Mouse (Mus musculus): ENCODE data around the gene Uhrf1bp1l.
"Not testable (repeated sequence)": the region's sequence is repeated elsewhere in the genome, so short reads cannot be mapped to it uniquely, and the experiment has no call there.

Gene Uhrf1bp1l

DNA sequence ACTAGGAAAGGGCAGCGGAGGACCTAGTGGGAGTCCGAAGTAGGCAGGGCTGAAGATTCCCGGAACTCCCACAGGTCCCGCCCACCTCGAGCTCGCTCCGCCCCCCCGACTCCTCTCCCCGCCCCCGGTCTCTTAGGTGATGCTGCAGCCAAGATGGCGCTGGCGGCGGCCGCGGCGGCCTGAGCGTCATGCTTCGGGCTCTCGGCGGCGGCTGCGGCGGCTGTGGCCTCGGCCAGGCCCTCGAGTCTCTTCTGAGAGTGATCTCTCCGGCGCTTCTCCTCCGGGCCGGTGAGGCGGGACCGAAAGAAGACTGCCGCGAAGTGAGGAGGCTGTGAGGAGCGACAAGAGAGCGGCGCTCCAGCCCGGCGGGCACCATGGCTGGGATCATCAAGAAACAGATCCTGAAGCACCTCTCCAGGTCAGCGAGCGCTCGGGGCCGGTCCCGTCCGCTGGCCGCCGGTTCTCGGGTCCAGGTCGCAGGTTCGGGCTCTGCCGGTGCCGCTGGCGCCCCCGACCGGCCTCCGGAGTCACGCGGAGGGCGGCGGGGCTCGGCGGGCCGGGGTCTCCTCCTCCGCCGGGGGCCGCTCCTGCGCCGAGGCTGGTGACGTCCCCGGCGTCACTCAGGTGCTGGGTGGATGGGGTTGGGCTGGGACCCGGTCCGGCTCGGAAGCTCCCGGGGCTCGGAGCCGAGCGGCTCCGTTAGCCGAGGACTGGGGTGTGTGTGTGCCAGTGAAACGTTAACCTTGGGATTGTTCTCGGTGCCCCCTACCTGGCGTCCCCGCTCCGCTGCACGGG is at the start of gene Uhrf1bp1l:
Gene Uhrf1bp1l, plus strand, starts transcription at position 121 of the 795 bp plus-strand sequence.
- DNase-seq (ENCODE audit: low spot score in 2 of 2) = peak; percentile 81 to 85

DNA sequence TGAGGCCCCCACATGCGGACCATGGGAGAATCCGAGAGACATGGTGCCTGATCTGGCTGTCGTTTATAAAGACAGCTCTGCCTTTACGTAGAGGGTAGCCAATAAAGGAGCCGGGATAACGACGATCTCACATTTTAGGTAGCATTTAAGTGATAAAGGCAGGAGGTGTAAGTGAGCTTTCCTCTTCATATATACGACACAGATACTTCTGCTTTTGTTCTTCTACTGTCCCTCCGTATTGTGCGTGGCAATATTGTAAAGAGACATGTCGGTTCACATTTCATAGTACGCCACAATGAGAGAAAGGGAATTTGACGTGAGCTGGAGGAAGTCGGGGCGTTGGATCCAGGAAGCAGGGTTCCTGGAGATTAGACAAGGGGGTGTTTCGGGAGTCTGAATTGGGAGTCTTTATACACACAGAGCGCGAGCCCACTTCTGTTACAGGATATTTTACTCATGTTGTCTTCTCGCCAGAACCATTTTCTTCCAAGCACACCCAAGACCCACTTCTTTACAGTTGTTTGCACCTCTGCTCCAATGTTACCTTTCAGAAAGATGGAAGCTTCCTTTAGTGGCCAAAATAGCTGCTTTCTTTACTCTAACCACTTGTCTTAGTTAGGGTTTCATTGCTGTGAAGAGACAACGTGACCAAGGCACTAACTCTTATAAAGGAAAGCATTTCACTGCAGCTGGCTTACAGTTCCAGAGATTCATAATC is 49.4 kb upstream of the Uhrf1bp1l start:
- DNase-seq (ENCODE audit: low spot score in 2 of 2) = no peak

DNA sequence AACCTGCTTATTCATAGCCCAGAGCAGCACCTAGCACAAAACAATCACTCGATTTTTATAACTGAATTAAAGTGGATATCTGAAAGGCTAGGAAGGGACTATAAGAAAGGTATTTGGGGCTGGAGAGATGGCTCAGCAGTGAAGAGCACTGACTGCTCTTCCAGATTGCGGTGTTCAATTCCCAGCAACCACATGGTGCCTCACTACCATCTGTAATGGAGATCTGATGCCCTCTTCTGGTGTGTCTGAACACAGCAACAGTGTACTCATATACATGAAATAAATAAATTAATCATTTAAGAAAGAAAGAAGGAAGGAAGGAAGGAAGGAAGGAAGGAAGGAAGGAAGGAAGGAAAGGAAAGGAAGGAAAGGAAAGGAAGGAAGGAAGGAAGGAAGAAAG is 48.5 kb upstream of the Uhrf1bp1l start:
- DNase-seq (ENCODE audit: low spot score in 2 of 2) = not testable (repeated sequence)

DNA sequence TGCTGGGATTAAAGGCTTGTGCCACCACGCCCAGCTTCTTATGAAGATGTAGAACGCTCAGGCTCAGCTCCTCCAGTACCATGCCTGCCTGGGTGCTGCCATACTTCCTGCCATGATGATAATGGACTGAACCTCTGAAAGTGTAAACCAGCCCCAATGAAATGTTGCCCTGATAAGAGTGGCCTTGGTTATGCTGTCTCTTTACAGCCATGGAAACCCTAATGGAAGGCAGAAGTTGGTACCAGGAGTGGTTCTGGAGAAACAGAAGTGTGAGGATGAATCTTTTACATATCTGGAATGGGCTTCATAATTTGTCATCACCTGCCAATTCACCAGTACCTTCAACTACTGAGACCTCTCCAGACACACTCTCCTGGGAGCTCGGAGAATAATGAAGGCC is 46.8 kb upstream of the Uhrf1bp1l start:
- no peak for DNase-seq (ENCODE audit: low spot score in 2 of 2)

DNA sequence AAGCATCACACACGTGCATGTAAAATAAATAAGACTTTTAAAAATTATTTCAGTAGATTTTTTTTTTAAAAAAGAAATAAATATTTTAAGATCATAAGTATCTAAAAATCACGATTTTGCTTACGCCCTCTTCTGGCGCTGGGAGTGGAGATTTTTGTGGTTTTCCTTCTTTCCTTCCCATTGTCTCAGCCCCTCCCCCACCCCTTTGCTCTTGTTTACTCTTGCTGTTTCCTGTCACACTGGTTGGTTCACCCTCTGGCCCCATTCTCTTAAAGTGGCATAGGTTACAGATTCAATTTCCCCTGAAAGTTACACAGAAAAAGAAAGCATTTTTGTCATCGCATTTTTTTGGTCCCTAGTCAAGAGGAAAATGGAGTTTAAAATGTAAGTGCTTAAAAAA is 41.7 kb upstream of the Uhrf1bp1l start:
- no peak for DNase-seq (ENCODE audit: low spot score in 2 of 2)

DNA sequence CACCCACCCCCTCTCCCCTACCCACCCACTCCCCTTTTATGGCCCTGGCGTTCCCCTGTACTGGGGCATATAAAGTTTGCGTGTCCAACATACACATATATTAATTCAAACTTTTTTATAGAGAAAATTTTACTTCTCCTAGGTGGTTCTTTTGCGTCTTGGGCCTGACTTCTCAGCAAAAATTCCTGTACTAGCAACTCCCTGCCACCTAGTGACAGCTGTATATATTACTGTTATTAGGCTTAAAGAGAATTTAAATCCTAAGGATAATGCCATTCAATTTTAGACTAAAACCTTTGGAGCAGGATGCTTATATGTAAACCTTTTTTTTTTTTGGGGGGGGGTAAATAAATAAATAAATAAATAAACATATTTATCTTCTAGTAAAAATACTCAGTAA is 37.4 kb upstream of the Uhrf1bp1l start:
- DNase-seq (ENCODE audit: low spot score in 2 of 2) = no peak

- DNase-seq (ENCODE audit: low spot score in 2 of 2) = no peak
Measured at GRCm38 (mm10) chr10:89708720-89709119, 36.1 kb upstream of the Uhrf1bp1l start.

DNA sequence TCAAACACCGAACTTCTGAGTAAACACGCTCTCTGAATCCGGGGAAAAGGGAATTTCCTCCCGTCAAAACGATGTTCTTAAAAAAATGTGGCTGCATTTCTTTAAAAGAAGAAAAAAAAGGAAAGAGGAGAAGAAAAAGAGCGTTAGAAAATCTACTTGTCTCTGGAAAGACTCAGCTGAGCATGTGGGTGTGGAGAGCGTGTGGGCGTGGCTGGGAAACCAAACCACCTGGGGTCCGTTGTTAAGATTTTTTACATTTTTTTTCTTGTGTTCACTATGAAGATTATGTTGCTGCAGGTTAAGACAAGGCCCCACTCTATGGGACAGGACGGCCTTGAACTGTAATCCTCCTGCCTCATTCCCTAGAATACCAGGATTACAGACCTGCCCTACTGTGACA is 29.9 kb upstream of the Uhrf1bp1l start:
- DNase-seq (ENCODE audit: low spot score in 2 of 2) = no peak

DNA sequence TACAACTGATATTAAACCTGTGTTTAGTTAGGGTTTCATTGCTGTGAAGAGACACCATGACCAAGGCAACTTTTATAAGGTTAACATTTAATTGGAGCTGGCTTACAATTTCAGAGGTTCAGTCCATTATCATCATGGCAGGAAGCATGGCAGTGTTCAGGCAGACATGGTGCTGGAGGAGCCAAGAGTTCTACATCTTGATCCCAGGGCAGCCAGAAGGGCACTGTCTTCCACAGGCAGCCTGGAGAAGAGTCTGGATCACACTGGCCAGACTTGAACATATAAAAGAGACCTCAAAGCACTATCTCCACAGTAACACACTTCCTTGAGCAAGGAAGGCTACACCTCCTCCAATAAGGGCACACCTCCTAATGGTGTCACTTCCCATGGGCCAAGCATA is 24.5 kb upstream of the Uhrf1bp1l start:
- no peak for DNase-seq (ENCODE audit: low spot score in 2 of 2)

- no peak for DNase-seq (ENCODE audit: low spot score in 2 of 2)
Measured at GRCm38 (mm10) chr10:89720796-89721195, 24.0 kb upstream of the Uhrf1bp1l start.

DNA sequence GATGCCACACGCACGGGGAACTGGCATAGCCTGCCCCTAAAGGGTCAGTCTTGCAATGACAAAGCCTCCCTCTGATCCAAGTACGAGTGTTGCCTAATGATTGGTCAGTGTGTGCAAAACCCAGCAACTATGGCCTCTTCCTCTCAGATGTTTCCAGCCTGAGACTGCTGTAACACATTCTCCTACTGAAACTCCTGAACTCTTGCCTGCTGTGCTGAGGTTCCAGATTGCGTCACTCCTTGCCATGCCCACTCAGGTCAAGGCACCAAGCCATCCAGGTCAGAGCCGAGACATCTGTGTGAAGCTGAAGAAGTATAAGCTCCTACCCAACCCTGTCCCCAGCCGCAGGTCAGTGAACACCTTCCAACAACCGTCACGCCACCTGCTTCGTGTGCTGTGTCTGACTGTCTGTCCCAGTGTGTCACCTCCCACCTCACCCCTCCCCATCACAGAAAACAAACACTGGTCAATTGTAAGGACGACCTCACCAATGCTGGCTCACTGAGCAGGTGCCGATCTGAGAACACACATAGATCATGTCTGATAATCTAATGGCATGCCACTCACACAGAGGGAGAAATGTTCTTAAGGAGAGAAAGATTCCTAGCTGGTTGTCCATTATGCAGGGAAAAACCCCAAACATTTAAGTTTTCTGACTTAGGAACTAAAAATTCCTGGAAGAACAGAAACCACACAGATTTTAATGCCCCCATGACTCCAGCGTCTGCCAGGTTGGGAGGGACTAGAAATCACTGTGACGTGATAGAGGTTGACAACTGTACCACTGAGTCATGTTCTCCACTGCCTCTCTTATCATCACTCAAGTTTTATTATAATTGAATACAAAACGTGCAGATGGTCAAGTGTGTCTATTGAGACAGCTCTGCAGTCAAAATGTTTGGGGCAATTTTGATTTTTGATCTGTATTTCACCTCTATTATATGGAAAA is 22.3 kb upstream of the Uhrf1bp1l start:
- DNase-seq (ENCODE audit: low spot score in 2 of 2) = no peak

GRCm38 (mm10) chr10:89730386-89730785 is 14.4 kb upstream of the Uhrf1bp1l start:
- no peak for DNase-seq (ENCODE audit: low spot score in 2 of 2)

DNA sequence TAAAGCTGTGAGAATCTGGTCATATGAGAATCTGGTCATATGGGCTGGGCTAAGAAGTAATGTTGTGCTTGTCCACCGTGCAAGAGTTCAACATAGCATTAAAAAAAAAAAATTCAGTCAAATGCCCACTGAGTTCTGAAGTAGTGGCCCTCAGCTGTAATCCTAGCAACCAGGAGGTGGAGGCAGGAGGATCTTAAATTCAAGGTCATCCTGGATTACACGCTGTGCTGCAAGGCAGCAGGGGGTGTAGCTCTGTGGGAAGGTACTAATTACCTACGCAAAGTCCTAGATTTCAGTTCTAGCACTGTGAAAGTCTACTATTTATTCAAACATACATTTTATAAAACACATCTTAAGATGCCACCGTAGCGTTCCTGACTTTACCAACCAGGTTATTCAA is 13.4 kb upstream of the Uhrf1bp1l start:
- no peak for DNase-seq (ENCODE audit: low spot score in 2 of 2)

- peak; percentile 89 to 92 for DNase-seq (ENCODE audit: low spot score in 2 of 2)
Measured at GRCm38 (mm10) chr10:89732001-89732794, 12.6 kb upstream of the Uhrf1bp1l start, which contains the start of gene Actr6. TSS of gene Actr6 (minus strand) at chr10:89732295.

GRCm38 (mm10) chr10:89737092-89737491 is 7.7 kb upstream of the Uhrf1bp1l start:
- DNase-seq (ENCODE audit: low spot score in 2 of 2) = no peak

DNA sequence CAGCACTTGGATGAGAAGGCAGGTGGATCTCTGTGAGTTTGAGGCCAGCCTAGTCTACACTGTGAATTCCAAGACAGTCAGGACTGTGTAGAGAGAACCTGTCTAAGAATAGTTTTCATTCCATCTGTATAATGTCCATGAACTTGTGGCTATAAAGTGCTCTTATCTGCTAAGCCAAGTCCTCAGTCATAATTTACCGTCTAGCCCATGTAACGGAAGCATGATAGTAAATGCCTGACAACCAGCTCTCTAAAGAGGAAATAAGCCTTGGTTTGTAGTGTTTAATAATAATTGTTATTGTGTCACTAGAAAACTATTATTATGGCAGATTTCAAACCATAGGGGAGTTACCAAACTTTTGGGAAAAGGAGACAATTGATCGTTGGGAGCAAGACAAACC is 6.9 kb upstream of the Uhrf1bp1l start:
- no peak for DNase-seq (ENCODE audit: low spot score in 2 of 2)

DNA sequence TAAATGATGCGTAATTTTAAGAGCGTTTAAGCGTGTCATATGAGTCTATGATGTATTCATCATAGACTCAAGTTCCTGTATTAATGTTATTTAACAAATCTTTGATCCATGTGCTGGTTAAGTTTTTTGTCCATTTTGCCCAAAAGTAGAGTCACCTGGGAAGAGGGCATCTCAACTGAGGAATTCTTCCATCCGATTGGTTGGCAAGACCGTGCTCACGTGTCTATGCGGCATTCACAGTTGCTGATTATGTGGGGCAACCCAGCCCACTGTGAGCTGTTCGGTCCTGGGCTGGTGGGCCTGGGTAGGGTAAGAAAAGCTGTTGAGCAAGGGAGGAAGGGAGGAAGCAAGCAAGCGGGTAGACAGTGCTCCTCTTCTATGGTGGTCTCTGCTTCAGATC is 6.4 kb upstream of the Uhrf1bp1l start:
- DNase-seq (ENCODE audit: low spot score in 2 of 2) = no peak

GRCm38 (mm10) chr10:89739703-89740102 is 5.1 kb upstream of the Uhrf1bp1l start:
- DNase-seq (ENCODE audit: low spot score in 2 of 2) = no peak

- DNase-seq (ENCODE audit: low spot score in 2 of 2) = no peak
Measured at GRCm38 (mm10) chr10:89740995-89741394, 3.8 kb upstream of the Uhrf1bp1l start.

DNA sequence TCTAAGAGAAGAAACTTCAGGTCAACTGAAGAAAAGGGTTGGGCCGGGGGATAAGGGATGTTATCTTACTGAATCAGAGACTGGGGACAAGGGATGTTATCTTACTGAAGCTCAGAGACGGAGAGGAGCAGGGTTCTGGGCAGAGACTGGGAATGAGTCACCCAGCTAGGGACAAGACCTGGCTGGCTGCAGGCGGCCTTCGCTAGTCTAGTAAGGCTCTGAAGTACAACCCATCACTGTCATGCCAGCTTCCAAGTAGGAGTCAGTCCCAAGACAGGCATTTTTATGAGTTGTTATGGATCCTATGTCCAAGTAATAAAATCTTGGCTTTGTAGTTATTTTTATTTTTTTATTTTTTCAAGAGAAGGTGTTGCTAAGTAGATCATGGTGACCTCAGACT is 1.5 kb upstream of the Uhrf1bp1l start:
- DNase-seq (ENCODE audit: low spot score in 2 of 2) = no peak

GRCm38 (mm10) chr10:89744341-89744740 is 450 bp upstream of the Uhrf1bp1l start:
- no peak for DNase-seq (ENCODE audit: low spot score in 2 of 2)
